Mouse (Mus musculus): Measurements from ENCODE around the gene Hmga2.

GRCm38 (mm10) chr10:120487881-120488280 lies 11.6 kb upstream of the Hmga2 start:
- TF ChIP-seq CHD2 (IDR thresholded peaks at IDR 0.05; ENCODE audit: low read depth, low read length) (no peak), ZNF384 (IDR thresholded peaks at IDR 0.05; ENCODE audit: low read depth, low read length) (no peak), ZC3H11A (IDR thresholded peaks at IDR 0.05; ENCODE audit: borderline replicate concordance, low read depth, low read length) (no peak)

Measured in ES-E14 (cell line).